Mouse (Mus musculus) neural tube, embryonic 14.5 days (tissue): ENCODE results near the gene Galc. TPM values are rescaled to one million over a fixed set of nuclear protein-coding genes. Genes with fewer than 3 reads are reported as not detected.
A peak's percentile ranks its signal among the peaks of the same experiment; 100 is the strongest.

Experiments
- ATAC-seq: fragments of 200-750 bp; cut with Nextera tagmentation; 2 replicates; pipeline ENCODE4 v1.8.0; 2017; ENCODE audit warnings: low read depth, mild to moderate bottlenecking, moderate TSS enrichment, moderate library complexity
- H3K27ac ChIP-seq: fragments of 300-500 bp; sonication (generic); 2 replicates; pipeline ENCODE4 v1.5.1; 2014; ENCODE audit warnings: low read depth, mild to moderate bottlenecking, control low read depth, low read length, moderate library complexity, mixed read lengths
- H3K27me3 ChIP-seq: fragments of 300-500 bp; sonication (generic); 2 replicates; pipeline ENCODE4 v1.6.1; 2014; ENCODE audit warnings: low read length; ENCODE audit not compliant: control insufficient read depth, insufficient read depth
- H3K36me3 ChIP-seq: fragments of 300-500 bp; sonication (generic); 2 replicates; pipeline ENCODE4 v1.6.1; 2014; ENCODE audit warnings: low read length, mixed read lengths; ENCODE audit not compliant: control insufficient read depth, insufficient read depth
- H3K4me1 ChIP-seq: fragments of 300-500 bp; sonication (generic); 2 replicates; pipeline ENCODE4 v1.6.1; 2014; ENCODE audit warnings: low read length; ENCODE audit not compliant: control insufficient read depth, insufficient read depth
- H3K4me2 ChIP-seq: fragments of 300-500 bp; sonication (generic); 2 replicates; pipeline ENCODE4 v1.6.1; 2014; ENCODE audit warnings: mild to moderate bottlenecking, low read depth, low read length, control low read depth
- H3K4me3 ChIP-seq: fragments of 300-500 bp; sonication (generic); 2 replicates; pipeline ENCODE4 v1.5.1; 2014; ENCODE audit warnings: low read depth, low read length, control low read depth, mixed read lengths
- H3K9ac ChIP-seq: fragments of 300-500 bp; sonication (generic); replicated peaks from 2 replicates; pipeline ENCODE4 v1.6.1; 2014; ENCODE audit warnings: low read depth, mild to moderate bottlenecking, control low read depth, low read length, mixed read lengths
- H3K9me3 ChIP-seq: fragments of 300-500 bp; sonication (generic); 2 replicates; pipeline ENCODE4 v1.6.1; 2016; ENCODE audit warnings: low read length; ENCODE audit not compliant: control insufficient read depth
- WGBS: fragments of 180-500 bp; shearing (Covaris S2); extraction: QIAGEN DNeasy Blood & Tissue Kit; methylation state at CpG from one replicate; pipeline ENCODE4 v1.1.7; 2014; 5-methylcytosine and 5-hydroxymethylcytosine counted together
- polyA plus RNA-seq: library from polyadenylated mRNA; unstranded; fragments of >200 nt; fragmentation: Nextera tagmentation; extraction: Ambion mirVana; gene quantifications from 2 replicates; pipeline ENCODE4 v1.2.1, GENCODE M21; 2014

The Galc gene
- polyA plus RNA-seq, result 14.3 and 15.6 TPM in 2 replicates

DNA sequence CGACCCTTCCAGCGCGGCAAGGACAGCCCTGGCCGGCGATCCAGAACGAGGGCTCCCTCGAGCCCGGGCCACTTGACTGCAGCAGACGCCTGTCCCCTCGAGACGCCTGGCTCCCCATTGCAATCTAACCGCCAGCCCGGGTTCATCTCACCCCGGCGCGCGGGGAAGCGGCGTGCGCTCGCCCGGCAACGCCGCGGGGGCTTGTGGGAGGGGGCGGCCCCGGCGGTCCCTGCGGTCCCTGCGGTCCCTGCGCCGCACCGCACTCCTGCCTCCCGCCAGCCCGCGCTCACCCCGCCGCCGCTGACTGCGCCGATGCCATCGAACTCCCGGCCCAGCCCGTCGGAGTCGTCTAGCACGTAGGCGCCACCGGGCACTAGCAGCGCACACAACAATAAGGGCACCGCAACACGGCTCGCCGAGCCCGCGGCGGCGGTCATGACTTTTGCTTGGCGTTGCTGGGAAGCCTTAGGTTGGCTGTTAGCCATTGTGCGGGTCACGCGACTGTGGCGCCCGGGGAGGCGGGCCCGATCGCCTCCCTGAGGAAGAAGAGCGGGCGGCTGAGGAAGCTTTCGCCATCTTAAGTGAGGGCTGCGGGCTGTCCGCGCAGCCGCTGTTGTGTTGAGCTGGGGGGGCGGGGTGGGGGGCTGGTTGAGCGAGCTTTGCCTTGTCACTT lies at the start of gene Galc:
Gene Galc, minus strand, starts transcription at position 615 of the 673 bp plus-strand sequence.
- ATAC-seq, result peak; percentile 95
- Histone ChIP-seq H3K4me3 (peak within 1 kb of the TSS; percentile 82), H3K4me1 (no peaks in the 10 kb centered on the region), H3K27ac (peak within 1 kb of the TSS; percentile 97), H3K27me3 (no peaks in the 10 kb centered on the region), H3K9me3 (no peaks in the 10 kb centered on the region), H3K4me2 (peak within 1 kb of the TSS; percentile 53), H3K9ac (peak within 1 kb of the TSS; percentile 83), H3K36me3 (no peaks in the 10 kb centered on the region)
- 0% methylated on average over 68 of the region's 76 CpGs for WGBS

DNA sequence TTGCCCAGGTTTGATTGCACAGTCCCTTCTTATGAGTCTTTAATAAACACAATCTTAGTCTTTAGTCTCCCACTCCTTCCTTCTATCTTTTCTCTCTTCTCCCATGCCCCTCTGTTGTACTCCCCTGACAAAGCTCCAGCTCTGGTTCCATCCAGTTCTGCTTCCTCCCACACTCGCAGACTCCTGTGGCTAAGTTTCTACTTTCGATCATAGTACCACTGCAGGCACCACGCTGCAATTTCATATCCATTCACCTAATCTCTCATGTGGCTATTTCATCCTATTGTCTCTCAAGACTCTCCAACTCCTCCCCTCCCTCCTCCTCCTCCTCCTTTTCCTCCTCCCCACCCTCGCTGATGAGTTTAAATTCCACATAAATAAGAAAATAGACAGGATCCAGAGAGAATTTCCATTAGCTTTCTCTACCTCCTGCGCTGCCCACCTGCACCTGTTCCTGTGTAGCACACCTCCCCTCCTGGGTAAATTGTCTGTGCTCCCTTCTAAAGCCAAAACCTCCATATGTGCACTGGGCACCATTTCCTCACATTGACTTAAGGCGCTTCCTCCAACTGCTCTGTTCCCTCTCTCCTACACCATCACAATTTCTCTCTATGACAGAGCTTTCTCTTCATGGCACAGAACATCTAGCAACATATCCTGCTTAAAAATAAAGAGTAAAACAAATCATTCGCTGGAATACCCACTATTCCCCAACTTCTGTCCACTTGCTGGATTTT lies 48.1 kb upstream of the Galc start:
- Histone ChIP-seq H3K27me3 (no peaks in the 10 kb centered on the region), H3K36me3 (no peaks in the 10 kb centered on the region), H3K9ac (no peak overlapping the region), H3K4me3 (no peak overlapping the region), H3K27ac (no peak overlapping the region), H3K9me3 (no peaks in the 10 kb centered on the region), H3K4me1 (no peaks in the 10 kb centered on the region), H3K4me2 (no peak overlapping the region)
- no peak for ATAC-seq
- 93% methylated on average over 7 of the region's 7 CpGs for WGBS

DNA sequence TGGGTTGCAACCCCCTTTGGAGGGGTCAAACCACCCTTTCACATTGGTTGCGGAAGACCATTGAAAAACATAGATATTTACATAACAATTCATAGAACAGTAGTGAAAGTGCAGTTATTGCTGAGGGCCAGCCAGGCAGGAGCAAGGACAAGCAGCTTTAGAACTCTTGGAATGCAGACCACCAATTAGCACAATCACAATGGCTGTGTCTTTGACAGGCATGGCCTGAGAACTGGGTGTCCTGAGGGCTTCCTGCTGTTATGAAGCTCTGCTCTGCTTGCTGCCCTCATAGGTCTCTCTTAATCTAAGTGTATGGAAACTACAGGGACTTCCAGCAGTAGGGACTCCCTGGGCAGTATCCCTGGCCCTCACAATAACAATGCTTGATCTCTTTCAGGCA lies 43.8 kb upstream of the Galc start:
- no peak for ATAC-seq
- H3K9me3 ChIP-seq, result no peaks in the 10 kb centered on the region
- WGBS, result 72% methylated on average over 1 of the region's 1 CpGs
- H3K4me2 ChIP-seq, result no peak overlapping the region
- no peak overlapping the region for H3K27ac ChIP-seq
- H3K4me1 ChIP-seq, result no peaks in the 10 kb centered on the region
- H3K27me3 ChIP-seq, result no peaks in the 10 kb centered on the region
- H3K4me3 ChIP-seq, result no peak overlapping the region
- no peak overlapping the region for H3K9ac ChIP-seq
- no peaks in the 10 kb centered on the region for H3K36me3 ChIP-seq

DNA sequence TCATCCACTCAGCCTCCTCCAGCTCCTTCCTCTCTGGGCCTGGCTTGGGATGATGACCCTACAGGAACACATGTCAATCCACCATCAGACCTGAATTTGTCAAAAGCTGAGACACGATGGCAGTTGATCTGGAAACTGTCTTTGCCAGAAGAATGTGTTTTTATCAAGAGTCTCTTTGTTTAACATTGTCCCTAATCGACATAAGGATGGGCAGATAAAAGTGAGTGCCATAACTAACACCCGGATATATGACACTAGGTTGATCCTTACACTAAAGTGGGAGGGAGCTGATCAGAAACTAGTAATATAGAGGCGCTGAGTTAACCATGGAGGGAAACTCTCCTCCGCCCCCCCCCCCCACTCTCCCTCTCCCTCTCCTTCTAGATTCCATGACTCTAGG lies 42.7 kb upstream of the Galc start:
- Histone ChIP-seq H3K4me3 (no peak overlapping the region), H3K4me2 (no peak overlapping the region), H3K4me1 (no peaks in the 10 kb centered on the region), H3K36me3 (no peaks in the 10 kb centered on the region), H3K27me3 (no peaks in the 10 kb centered on the region), H3K9ac (no peak overlapping the region), H3K9me3 (no peaks in the 10 kb centered on the region), H3K27ac (no peak overlapping the region)
- WGBS, result 88% methylated on average over 5 of the region's 5 CpGs
- ATAC-seq, result no peak

DNA sequence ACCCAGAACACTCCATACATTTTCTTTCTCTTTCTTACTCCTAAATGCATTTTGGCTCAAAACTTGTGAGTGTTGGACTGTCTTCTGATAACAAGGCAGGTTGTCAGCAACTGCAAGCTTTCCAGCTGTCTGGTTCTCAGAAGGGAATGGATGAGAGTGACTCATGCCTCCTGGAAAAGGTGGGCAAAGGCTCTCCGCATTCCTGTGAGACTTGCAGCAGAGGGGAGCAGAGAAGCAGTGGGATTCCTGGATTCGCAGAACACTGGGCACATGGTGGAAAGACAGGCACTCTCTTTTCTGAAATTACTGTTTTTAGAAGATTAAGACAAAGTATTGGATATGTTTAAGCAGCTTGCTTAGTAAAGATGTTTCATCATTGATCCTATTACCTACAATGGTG lies 35.0 kb upstream of the Galc start:
- H3K9ac ChIP-seq, result no peak overlapping the region
- H3K36me3 ChIP-seq, result no peaks in the 10 kb centered on the region
- no peak overlapping the region for H3K27ac ChIP-seq
- no peak for ATAC-seq
- H3K4me2 ChIP-seq, result no peak overlapping the region
- whole genome bisulfite sequencing, result 91% methylated on average over 2 of the region's 2 CpGs
- H3K4me1 ChIP-seq, result no peaks in the 10 kb centered on the region
- H3K4me3 ChIP-seq, result no peak overlapping the region
- H3K9me3 ChIP-seq, result no peaks in the 10 kb centered on the region
- no peaks in the 10 kb centered on the region for H3K27me3 ChIP-seq

DNA sequence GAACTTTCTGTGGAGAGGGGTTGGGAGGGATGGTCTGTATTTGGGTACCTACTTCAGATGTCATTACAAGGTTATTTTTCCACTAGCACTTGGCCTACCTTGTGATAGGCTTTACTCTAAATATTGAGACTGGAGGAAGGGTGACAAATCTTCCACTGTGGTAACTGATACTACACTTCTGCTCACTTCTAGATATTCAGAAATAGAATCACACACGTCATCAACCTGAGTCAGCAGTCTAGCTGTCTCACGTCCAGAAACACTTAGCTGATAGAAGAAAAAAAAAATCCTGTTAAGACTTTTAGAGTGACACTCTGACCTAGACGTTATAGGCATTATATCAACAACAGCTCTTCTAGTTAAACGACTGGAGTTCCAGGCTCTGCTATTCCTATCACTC lies 33.0 kb upstream of the Galc start:
- Histone ChIP-seq H3K4me2 (no peak overlapping the region), H3K9me3 (no peaks in the 10 kb centered on the region), H3K27ac (no peak overlapping the region), H3K36me3 (no peaks in the 10 kb centered on the region), H3K27me3 (no peaks in the 10 kb centered on the region), H3K4me1 (no peaks in the 10 kb centered on the region), H3K4me3 (no peak overlapping the region), H3K9ac (no peak overlapping the region)
- ATAC-seq, result no peak
- WGBS, result 70% methylated on average over 4 of the region's 4 CpGs

DNA sequence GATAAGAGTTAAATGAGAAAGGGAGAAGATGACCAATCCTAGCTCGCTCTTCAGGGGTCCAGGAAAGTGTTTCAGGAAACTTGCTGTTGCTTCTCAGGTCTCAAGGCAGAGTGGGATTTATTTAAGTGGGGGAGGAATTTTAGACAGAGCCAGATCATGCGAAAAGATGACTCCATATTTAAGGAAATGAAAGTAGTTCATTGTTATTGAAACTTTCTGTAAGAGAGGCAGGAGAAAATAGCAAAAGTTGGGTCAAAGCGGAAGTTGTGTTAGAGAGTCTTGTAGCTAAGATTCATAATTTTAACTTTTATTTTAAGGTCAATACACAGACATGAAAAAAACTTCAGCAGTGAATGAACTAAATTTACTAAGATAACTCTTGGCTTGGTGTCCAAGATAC lies 31.2 kb upstream of the Galc start:
- H3K27me3 ChIP-seq, result no peaks in the 10 kb centered on the region
- no peaks in the 10 kb centered on the region for H3K9me3 ChIP-seq
- H3K36me3 ChIP-seq, result no peaks in the 10 kb centered on the region
- no peak for ATAC-seq
- H3K27ac ChIP-seq, result no peak overlapping the region
- H3K9ac ChIP-seq, result no peak overlapping the region
- H3K4me3 ChIP-seq, result no peak overlapping the region
- H3K4me2 ChIP-seq, result no peak overlapping the region
- no peaks in the 10 kb centered on the region for H3K4me1 ChIP-seq
- 89% methylated on average over 3 of the region's 3 CpGs for whole genome bisulfite sequencing

DNA sequence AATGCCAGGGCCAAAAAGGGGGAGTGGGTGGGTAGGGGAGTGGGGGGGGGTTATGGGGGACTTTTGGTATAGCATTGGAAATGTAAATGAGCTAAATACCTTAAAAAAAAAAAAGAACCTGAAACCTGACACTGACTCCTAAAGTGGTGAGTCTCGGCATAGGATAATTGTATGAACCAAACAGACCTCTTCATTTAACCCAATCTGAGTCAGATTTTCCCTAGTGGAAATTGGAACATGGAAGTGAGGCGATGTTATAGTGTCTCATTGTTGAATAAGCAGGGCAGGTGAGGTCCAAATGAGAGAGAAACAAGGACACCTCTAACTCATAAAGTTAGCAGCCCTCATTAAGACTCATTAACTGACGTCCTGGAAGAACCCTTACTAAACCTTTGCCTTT lies 25.2 kb upstream of the Galc start:
- no peak overlapping the region for H3K9ac ChIP-seq
- 91% methylated on average over 3 of the region's 3 CpGs for WGBS
- no peak for ATAC-seq
- no peaks in the 10 kb centered on the region for H3K36me3 ChIP-seq
- no peak overlapping the region for H3K4me3 ChIP-seq
- no peaks in the 10 kb centered on the region for H3K9me3 ChIP-seq
- no peaks in the 10 kb centered on the region for H3K4me1 ChIP-seq
- no peaks in the 10 kb centered on the region for H3K27me3 ChIP-seq
- no peak overlapping the region for H3K27ac ChIP-seq
- no peak overlapping the region for H3K4me2 ChIP-seq

DNA sequence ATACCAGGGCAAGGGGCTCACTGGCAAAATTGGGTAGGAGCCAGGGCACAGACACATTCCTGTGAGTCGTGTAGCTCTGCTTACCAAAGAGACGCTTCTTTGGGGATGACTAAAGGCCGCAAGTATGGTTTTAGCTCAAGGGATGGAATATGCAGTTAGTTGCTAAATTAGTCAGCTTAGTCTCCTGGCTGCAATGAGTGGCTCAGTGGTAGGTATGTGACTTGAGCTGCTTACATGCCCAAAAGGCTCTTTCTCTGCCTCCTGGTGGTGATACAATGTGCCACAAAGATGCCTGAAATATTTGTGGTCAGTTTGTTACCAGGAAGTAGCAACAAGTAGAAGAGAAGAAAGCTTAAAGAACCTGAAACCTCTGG lies 24.2 kb upstream of the Galc start:
- Histone ChIP-seq H3K4me3 (no peak overlapping the region), H3K27ac (no peak overlapping the region), H3K4me2 (no peak overlapping the region), H3K27me3 (no peaks in the 10 kb centered on the region), H3K36me3 (no peaks in the 10 kb centered on the region), H3K9ac (no peak overlapping the region), H3K9me3 (no peaks in the 10 kb centered on the region), H3K4me1 (no peaks in the 10 kb centered on the region)
- 89% methylated on average over 3 of the region's 3 CpGs for WGBS
- no peak for ATAC-seq
